Mouse (Mus musculus) myocyte (in vitro differentiated cells): ENCODE measurements around the gene Sectm1b.

Source experiments
- POLR2A ChIP-seq: IDR thresholded peaks from one replicate; pipeline ENCODE4 v1.6.1; 2011; ENCODE audit warnings: low read depth, mild to moderate bottlenecking, control low read depth, moderate library complexity; ENCODE audit not compliant: insufficient read length
- POLR2AphosphoS2 ChIP-seq: IDR thresholded peaks from one replicate; pipeline ENCODE4 v1.6.1; 2011; ENCODE audit warnings: low read depth, control low read depth; ENCODE audit not compliant: insufficient read length
- USF1 ChIP-seq: IDR thresholded peaks from one replicate; pipeline ENCODE4 v1.6.1; 2011; ENCODE audit warnings: low read depth, mild to moderate bottlenecking, control low read depth, moderate library complexity

DNA sequence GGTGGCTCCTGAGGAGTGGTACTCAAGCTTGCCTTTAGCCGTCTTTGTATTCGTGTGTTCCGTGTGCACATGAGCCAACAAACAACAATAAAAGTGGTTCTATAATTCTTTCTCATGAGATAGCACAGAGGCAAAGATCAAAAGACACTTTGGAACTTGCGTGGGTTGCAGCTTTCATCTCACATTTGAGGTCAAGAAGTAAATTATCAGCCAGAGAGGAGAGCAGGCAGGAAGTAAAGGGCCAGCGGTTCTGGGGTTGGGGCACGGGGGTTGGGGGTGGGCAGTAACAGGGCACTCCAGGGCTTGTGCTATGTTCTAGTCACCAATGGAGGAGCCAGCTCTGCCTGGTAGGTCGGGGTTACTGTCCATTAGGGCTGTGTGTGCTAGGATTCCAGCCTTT lies 37.3 kb upstream of the Sectm1b start:
- TF ChIP-seq USF1 (no peak), POLR2A (no peak), POLR2AphosphoS2 (no peak)
